Mouse (Mus musculus) embryo, embryonic 10 days (tissue): ENCODE data around the gene March10.

Source experiments
- DNase-seq: peaks from one replicate; pipeline ENCODE4 v3.0.0-alpha.2; 2015; ENCODE audit warnings: low spot score

Gene March10

DNA sequence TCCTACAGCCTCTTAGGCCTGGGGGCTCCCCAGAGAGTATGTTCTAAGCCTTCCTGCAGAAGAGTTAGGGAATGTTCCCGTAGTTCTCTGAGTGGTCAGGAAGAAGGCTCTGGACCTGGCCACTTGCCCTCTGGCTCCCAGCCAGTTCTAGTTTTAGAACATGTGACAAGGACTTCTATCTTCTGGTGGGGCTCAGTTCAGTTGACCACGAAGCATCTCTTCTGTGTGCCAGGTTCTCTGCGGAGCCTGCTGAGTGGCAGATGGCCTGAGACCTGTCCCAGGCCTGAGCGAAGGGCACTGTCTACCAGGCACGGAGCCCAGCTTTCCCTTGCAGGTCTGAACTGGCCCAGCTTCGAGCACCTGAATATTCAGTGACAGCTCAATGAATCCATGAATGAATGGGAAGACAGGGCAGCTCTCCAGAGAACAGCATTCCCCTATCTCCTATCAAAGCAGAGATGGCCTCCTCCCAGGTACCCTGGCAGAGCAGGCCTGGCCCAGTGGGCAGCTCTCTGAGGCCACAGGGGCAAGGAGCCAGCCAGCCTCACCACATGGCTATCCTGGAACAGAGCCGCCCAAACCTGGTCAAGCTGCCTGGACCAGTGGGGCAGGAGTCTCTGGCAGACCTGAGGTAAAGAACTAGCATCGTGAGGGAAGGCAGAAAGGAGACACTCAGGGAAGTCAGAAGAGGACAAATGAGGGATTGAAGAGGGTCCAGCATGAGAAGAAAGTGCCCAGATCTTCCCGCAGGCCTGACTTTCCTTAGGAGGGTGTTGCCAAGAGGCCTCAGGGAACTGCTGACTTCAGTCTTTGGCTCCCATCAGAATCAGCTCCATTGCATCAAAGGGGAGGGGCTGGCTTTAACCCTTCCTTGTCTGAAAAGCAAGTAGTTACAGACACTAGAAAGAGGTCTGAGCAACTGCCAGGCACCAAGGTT, 103.3 kb downstream of the March10 start:
- DNase-seq: no peak

DNA sequence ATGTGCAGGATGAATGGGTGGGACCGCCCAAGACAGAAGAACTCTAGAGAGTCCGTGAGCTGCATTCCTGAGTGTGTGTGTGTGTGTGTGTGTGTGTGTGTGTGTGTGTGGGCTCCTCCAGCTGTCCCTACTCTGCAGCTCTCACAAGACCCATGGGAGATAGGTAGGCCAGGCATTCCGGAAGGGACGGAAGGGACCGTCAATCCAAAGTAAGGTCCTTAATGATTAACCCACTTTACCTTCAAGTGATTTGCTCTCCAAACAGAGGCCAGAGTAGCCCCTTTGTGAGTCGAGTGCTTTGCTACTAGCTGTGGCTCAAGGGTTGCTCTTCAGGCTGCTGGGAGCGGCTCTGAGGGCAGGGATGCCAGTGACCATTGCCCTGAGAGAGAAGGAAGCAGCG, 104.4 kb downstream of the March10 start:
- no peak for DNase-seq

DNA sequence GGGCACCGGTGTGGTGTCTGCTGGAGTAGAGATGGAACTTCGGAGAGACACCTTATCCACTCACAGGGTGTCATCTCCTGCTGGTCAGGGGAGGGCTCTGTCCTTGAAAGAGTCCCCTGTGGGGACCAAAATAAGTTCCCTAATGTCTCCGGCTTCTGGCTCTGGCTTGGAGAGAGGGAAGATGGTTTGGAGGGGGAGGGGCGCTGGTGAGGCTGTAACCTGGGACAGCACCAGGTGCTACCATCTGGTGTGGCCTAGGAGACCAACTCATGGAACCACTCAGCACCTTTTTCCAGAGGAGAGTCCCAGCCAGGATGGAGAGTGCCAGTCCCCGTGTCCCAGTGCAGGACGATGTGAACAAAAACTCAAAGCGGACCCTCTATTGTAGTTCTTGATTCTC, 105.9 kb downstream of the March10 start:
- no peak for DNase-seq

DNA sequence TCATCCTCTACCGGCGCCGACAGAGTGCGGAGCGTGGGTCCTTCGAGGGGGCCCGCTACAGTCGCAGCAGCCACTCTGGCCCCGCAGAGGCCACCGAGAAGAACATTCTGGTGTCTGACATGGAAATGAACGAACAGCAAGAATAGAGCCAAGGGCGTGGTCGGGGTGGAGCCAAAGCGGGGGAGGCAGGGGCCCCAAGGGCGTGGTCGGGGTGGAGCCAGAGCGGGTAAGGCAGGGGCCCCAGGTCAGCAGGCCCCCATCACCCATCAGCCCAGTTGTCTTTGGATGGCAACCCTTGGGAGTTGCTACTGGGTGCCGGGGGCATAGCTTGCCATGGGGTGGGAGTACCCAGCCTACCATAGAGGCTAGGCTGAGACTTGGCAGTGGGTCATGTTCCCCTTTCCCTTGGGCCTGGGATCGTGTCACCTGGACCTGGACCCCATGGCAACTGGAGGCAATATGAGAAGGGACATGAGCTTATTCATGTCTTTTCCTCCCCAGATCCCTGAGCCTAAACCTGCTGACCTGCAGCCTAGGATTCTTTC, 106.7 kb downstream of the March10 start:
- DNase-seq: no peak

DNA sequence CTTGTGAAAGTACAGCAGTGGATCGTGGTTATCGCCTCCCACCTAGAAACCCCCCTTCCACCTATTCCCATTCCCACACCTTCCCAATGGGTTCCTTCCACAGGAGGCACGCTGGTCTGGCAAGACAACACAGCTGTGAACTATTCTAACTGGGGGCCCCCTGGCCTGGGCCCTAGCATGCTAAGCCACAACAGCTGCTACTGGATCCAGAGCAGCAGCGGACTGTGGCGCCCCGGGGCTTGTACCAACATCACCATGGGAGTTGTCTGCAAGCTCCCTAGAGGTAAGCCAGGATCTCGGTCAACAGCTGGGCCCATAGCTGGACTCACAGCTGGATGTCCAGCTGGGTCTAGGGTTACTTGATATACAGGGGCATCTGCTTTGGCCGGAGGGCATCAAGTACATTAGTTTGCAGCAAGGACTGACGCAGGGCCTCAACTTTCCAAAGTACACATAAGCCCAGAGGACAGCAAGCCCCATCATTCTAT, 108.0 kb downstream of the March10 start:
- DNase-seq: no peak

DNA sequence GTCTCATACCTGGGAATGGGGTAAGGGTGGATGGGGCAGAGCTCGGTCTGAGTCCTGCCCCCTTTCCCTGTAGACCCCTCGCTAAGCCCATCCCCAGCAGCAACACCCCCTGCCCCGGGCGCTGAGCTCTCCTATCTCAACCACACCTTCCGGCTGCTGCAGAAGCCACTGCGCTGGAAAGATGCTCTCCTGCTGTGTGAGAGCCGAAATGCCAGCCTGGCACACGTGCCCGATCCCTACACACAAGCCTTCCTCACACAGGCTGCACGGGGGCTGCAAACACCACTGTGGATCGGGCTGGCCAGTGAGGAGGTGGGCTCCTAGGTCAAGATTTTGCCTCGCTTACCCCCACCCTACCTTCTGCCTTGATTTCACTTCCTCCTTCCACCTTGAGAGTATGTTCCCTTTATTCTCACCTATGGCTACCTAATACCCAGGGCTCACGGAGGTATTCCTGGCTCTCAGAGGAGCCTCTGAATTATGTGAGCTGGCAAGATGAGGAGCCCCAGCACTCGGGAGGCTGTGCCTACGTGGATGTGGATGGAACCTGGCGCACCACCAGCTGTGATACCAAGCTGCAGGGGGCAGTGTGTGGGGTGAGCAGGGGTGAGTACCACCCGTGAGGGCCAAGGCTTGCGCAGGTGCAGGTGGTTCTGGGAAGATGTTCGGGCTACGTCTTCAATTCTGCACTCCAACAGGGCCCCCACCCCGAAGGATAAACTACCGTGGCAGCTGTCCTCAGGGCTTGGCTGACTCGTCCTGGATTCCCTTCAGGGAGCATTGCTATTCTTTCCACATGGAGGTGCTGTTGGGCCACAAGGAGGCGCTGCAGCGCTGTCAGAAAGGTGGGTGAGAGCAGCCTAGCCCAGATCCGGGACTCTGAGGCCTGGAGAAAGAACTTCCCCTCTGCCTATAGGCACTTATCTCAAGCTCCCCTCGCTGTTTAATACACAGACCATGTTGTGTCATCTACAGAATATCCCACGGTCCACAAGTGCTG, 109.1 kb downstream of the March10 start:
- DNase-seq: peak; percentile 87

DNA sequence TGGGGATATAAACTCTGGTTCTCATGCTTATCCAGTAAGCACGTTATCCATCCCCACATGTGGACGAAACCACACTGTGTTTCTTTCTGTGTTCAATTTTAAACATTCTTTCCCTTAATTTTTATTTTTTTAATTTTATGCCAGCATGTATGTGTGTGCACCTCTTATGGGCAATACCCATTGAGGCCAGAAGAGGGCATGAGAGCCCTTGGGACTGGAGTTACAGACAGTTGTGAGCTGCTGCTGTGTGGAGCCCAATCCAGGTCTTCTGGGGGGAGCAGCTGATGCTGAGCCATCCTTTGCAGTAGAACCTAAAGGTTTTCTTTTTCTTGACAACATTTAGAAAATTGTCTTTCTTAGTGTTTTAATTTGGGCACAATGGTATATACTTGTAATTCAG, 111.3 kb downstream of the March10 start:
- peak; percentile 54 for DNase-seq

DNA sequence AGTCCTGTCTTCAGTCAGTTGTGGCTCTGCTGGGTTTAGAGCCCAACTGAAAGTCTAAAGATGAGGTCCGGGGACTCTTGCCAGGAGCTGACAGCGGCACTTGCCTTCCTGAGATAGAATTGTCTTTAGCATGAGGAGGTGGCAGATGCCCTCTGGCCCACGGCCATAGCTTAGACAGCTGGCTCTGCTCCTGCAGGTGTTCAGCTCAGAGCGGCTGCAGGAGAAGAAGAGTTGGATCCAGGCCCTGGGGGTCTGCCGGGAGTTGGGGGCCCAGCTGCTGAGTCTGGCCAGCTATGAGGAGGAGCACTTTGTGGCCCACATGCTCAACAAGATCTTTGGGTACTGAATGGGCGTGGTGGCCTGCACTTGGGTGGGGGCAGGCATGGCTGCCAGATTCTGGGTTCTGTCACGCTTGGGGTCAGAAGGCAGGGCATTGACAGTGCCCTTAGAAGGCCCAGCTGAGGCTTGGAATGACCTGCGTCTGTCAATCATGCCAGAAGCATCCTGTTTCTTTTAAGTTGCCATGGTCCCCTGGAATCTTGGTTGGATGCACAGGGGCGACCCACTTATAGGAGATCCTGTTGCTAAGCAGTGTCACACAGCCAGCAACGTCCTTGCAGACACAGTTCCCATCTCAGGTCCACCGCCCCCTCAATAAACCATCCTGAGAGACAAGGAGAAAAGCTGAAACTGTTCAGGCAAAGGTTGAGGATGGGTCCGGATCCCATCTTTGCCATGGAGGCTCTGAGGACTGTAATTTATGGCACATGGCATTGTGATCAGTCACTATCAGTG, 117.7 kb downstream of the March10 start:
- no peak for DNase-seq

DNA sequence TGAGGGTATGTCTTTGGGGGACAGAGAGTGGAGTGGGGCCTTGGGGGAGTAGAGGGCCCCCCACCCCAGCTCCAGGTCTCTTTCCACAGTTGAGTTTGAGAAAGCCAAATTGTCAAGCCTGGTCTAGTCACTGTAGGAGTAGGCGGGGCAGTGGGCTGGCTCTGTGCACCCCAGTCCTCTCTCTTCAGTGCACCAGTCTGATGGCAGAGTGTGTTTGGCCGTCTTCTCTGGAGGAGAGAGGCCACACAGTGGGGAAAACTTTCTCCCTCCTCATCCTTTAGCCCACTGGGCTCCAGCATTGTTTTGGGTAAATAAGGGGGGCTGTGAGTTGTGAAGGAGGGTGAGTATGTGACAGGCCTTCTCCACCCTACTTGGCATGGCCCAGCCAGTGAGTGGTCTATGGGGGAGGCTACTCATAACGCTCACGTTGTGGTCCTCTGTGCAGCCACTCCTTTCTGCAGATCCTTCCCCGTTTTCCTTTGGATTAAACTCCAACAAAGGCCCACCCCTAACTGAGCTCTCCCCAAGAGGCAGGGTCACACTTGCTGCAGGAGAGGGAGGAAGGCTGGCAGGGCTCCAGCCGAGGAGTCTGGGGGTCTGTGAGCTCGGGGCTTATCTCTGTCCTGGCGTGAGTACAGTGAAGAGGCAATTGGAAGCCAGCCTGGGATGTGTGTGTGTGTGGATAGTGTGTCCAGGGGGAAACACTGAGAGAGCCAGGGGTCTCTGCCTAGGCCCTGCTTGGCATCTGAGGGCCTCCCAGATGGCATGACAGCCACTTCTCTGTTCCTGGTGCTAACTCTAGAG, 122.5 kb downstream of the March10 start:
- no peak for DNase-seq

DNA sequence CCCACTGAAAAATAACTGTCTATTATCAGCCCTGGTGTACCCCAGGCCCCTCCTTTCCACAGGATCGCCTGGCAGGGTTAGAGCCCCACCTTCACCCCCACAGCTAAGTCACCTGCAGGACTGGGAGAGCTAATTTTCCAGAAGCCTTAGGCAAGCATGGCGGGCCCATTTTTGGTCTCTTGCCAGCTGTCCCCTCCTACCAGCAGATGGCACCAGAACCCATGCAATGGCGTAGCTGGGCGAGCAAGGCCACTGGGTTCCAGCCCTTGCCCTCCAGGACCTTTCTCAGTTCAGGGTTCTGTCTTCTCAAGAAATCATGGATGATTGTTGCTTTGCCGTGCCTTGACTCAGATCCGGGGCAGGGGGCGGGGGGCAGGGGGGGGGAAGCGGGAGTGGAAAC, 124.1 kb downstream of the March10 start:
- DNase-seq: peak; percentile 72

DNA sequence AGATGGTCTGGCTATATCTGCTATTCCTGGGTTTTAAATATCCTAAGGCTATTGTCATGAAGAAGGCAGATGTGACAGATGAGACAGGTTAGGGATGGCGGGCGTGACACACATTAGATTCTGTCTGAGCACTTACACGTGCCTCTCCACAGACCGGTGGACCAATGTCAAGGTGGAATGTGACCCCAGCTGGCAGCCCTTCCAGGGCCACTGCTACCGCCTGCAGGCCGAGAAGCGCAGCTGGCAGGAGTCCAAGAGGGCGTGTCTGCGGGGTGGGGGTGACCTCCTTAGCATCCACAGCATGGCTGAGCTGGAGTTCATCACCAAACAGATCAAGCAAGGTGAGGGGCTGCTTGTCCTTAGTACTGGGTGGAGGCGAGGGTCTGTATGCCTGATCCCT, 124.8 kb downstream of the March10 start:
- no peak for DNase-seq

DNA sequence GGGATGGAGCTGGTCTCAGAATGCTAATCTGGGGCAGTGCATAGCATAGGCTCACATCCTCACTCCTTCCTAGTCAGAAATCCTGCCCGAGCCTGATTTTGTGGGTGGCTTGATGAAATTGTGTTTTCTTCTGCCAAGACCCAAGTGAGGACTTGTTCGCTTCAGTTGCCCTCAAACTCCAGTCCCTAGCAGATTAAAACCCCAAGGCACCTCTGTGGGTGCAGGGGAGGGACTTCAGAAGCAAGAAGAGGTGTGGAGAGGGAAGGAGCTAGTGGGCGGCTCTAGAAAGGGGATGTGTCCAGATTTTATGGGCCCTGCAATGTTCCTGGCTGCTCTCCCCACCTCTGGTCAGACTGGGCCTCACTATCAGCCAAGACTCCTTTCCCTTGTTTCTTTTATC, 125.4 kb downstream of the March10 start:
- DNase-seq: no peak

DNA sequence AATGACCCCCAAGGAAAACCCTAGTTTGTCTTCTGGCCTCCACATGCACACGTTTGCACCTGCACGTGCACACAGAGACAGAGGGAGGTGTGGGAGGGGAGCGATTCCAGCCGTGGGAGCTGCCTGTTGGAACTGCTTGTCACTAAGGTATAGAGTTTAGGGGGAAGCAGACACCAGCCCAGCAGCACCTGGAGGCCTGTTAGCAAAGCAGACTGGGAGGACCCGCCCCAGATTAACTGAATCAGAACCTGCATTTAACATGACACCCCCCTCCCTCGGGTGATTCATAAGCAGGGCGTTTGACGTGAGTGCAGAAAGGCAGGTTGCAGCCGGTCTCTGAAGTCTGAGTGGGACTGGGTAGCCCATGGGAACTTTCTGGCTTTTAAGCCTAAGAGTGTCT, 126.6 kb downstream of the March10 start:
- DNase-seq: no peak

DNA sequence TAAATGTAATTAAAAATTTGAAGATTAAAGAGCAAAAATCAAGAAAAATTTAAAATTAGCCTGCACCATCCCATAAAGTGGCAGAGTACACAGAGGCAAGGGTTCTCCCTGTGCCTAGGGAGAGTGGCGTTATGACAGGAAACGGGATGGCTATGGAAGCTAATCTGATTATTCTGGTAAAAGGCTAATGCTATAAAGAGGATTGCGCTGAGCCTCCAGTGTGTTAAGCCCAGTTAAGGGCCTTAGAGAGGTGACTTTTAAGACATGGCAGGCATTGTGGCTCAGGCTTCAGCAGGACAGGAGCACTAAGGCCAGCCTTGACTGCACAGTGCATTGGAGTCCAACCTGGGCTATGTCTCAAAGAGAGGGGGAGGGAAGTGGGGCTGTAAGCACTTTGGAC, 129.4 kb downstream of the March10 start:
- no peak for DNase-seq

DNA sequence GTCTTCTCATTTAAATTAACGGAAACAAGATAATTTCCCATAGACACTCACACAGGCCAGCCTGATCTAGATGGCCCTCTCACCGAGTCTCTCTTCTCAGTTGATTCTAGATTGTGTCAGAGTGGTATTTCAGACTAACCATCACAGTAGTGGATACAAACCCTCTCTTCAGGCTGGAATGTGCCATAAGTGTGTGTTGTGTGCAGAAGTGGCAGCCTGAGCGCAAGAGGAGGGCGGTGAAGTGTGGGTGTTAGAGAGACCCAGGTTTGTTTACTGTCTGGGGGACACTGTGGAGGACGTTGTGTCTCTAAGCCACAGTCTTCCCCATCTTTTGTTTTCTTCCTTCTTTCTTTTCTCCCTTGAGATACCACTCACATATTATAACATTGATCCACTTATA, 133.0 kb downstream of the March10 start:
- no peak for DNase-seq

DNA sequence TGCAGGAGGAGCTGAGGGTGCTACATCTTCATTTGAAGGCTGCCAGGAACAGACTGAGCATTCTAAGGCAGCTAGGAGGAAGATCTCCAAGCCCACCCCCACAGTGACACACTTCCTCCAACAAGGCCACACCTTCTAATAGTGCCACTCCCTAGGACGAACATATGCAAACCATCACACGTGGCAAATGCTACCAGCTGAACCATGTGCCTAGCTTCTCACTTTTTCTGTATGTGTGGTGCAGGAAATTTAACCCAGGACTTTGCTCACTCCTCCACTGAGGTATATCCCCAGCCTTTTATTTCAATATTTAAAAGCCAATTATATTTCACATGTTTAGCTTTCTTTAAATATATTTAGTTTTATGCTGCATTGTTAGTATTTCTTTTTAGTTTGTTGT, 135.4 kb downstream of the March10 start:
- no peak for DNase-seq

DNA sequence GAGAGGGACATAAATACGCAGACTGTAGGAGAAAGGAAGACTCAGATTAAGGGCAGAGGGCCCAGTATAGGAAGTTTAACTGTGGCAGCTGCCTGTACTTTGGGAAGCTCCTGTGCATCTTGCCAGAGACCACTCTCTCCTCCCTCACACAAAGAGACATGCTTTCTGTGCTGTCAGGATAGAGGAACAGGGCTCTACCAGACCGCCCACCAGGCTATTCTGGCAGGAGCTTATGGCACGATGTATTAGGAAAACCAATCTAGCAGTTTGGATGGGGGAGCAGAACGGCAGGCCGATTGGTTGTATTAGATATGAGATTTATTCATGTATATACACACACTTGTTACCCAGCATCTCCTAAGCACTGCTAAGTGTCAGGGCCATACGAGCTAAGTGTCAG, 138.8 kb downstream of the March10 start:
- no peak for DNase-seq

DNA sequence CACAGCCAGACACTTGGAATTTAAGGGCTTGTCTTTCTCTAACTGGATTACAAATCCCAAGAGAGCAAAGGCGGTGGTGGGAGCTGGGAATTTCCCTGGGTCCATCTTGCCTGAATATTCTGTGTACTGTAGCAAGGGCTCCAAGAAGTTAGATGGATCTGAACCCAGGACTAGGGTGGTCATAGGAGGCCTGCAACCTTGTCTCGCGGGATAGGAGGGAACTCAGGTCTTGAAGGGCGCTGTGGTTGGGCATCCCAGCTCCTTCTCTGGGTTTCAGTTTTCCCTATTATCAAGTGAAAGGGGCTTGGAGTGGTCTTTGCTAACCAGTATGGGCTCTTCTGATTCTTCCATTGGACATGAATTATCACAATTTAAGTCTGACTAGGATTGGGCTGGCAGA, 140.4 kb downstream of the March10 start:
- DNase-seq: no peak

DNA sequence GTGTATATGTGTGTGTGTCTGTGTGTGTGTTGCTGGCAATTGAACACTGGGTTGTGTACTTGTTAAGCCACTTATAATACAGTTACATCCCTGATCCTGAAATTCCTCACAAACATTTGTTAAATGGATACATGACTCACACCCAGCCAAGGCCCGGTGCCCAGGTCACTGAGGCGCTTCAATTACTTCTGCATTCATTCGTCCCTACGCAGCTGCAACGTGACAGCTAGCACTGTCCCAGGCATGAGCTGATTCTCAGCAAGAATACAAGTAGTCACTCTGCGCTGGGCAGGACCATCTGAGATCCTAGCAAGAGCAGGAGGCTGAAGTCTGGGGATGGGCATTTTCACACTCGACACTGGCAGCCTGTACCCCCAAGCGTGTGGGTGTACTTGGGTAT, 141.2 kb downstream of the March10 start:
- DNase-seq: peak; percentile 24

DNA sequence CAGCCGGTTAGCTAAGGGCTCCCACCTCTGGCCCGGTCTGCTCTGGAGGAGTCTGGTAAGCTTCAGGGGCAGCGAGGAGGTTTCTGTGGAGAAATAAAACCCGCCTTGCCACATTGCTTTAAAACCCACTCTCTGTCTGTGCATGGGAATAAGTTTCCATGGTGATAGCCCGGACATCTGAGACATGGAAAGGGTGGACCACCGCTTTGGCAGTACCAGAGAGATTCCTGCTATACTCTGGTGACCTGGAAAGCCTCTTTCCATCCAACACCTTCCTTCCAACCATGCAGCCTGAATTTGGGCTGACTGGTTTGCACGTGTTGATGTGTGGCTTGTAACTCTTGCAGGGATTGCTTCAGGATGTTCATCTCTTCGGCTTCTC, 142.9 kb downstream of the March10 start:
- DNase-seq: peak; percentile 21
